Mouse (Mus musculus): ENCODE measurements around the gene Arhgef1. TPM values are rescaled to one million over a fixed set of nuclear protein-coding genes. Genes with fewer than 3 reads are reported as not detected.

Gene Arhgef1
- 16.9 and 33.6 TPM in 2 replicates for total RNA-seq (2014; rRNA removed)
- 33.9 and 39.0 TPM in 2 replicates for polyA plus RNA-seq (2015; fragmentation: Nextera tagmentation; extraction: Ambion mirVana)

DNA sequence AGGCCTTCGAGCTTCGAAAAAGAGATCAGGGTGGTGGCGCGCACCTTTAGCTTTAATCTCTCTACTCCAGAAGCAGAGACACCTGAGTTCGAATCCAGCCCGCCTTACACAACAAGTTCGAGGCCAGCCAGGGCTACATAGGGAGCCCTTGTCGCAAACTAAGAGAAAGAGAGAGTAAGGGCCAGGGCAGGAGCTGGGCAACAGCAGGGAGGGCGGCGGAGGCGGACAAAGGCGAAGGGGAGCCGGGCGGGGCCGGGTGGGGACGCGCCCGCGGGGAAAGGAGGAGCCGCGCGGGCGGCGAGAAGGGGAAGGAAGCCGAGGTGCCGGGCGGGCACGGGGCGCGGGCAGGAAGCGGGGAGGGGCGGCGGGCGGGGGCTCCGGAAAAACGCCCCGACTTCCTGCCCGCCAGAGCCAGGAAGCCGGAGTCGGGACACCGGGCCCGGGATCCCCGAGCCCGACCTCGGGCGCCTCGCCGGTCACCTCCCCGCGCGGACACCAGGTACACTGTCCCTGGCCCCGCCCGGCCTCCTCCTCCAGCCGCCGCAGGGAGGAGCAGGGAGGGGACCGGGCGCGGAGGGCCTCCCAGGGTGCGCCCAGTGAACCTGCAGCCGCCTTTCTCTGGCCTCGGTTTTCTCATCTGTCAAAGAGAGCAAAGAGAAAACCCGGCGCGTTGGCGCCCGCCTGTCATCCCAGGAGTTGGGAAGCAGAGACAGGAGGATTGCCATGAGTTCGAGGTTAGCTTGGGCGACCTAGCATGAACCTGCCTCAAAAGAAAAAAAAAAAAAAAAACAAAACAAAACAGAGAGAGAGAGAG lies at the start of gene Arhgef1:
Arhgef1 (plus strand) TSS at position 283 of the 814 bp plus-strand sequence.
- Histone ChIP-seq H3K27me3 (ENCODE audit: insufficient read depth, low read length) (no peaks in the 10 kb centered on the region), H3K4me1 (ENCODE audit: insufficient read depth, low read length) (peaks cover 6% of the 10 kb centered on the region; the same call in 1 of the 2 replicates), H3K36me3 (ENCODE audit: insufficient read depth, low read length) (no peaks in the 10 kb centered on the region), H3K9ac (replicated peaks; ENCODE audit: low read length) (peak within 1 kb of the TSS; percentile 55), H3K9me3 (ENCODE audit: low read length) (no peaks in the 10 kb centered on the region), H3K4me3 (ENCODE audit: low read length) (peak within 1 kb of the TSS; percentile 62), H3K4me2 (ENCODE audit: low read depth, low read length) (peak within 1 kb of the TSS; percentile 86), H3K27ac (peak within 1 kb of the TSS; percentile 68)
- DNase-seq (ENCODE audit: low spot score), result peak; percentile 41
- ATAC-seq, result no peak
- no peak for TF ChIP-seq CTCF (IDR thresholded peaks at IDR 0.05; ENCODE audit: low read depth)
- 9% methylated on average over 51 of the region's 68 CpGs for WGBS

DNA sequence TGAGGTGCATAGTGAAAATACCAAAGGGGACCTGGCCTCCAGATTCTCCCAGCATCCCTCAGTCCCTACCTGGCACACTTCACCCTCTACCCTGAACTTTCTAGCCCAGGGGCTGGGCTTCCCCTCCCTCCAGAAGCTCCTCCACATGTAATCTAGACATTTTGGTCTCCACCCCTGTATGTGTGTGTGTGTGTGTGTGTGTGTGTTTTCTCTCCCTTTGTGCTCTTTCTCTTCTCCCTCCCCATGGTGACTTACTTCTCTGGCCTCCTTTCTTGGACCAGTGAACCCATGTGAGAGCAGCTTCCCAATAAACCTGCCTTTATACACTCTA lies 49.5 kb upstream of the Arhgef1 start:
- Histone ChIP-seq H3K4me2 (ENCODE audit: low read depth, low read length) (no peak overlapping the region), H3K4me1 (ENCODE audit: insufficient read depth, low read length) (no peaks in the 10 kb centered on the region), H3K27ac (no peak overlapping the region), H3K27me3 (ENCODE audit: insufficient read depth, low read length) (no peaks in the 10 kb centered on the region), H3K36me3 (ENCODE audit: insufficient read depth, low read length) (no peaks in the 10 kb centered on the region), H3K9me3 (ENCODE audit: low read length) (no peaks in the 10 kb centered on the region), H3K9ac (replicated peaks; ENCODE audit: low read length) (no peak overlapping the region), H3K4me3 (ENCODE audit: low read length) (no peak overlapping the region)
- ATAC-seq (no peak), DNase-seq (ENCODE audit: low spot score) (no peak)
- TF ChIP-seq CTCF (IDR thresholded peaks at IDR 0.05; ENCODE audit: low read depth), result no peak

DNA sequence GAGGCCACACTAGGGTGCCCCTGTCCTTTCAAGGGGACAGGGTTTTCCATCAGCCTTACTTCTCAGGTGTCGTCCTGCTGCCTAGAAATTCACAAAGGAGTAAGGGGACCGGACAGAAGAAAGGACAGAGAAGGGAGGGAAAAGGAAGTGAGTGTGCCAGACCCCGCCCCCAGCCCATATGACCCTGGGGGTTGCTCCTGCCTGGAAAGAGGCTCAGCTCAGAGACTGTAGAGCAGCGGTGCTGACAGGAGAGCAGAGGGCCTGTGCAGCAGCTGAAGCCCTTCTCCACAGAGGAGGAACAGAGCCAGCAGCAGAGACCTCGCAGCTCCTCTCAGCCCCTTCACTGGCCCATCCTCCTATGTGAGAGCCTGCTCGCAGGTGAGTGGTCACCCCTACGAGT lies 49.0 kb upstream of the Arhgef1 start:
- H3K4me1 ChIP-seq (ENCODE audit: insufficient read depth, low read length), result no peaks in the 10 kb centered on the region
- 45% methylated on average over 7 of the region's 7 CpGs for WGBS
- H3K4me3 ChIP-seq (ENCODE audit: low read length), result no peak overlapping the region
- H3K9me3 ChIP-seq (ENCODE audit: low read length), result no peaks in the 10 kb centered on the region
- no peaks in the 10 kb centered on the region for H3K36me3 ChIP-seq (ENCODE audit: insufficient read depth, low read length)
- TF ChIP-seq CTCF (IDR thresholded peaks at IDR 0.05; ENCODE audit: low read depth), result no peak
- no peak overlapping the region for H3K27ac ChIP-seq
- DNase-seq (ENCODE audit: low spot score) (no peak), ATAC-seq (no peak)
- H3K9ac ChIP-seq (replicated peaks; ENCODE audit: low read length), result no peak overlapping the region
- H3K27me3 ChIP-seq (ENCODE audit: insufficient read depth, low read length), result no peaks in the 10 kb centered on the region
- no peak overlapping the region for H3K4me2 ChIP-seq (ENCODE audit: low read depth, low read length)

DNA sequence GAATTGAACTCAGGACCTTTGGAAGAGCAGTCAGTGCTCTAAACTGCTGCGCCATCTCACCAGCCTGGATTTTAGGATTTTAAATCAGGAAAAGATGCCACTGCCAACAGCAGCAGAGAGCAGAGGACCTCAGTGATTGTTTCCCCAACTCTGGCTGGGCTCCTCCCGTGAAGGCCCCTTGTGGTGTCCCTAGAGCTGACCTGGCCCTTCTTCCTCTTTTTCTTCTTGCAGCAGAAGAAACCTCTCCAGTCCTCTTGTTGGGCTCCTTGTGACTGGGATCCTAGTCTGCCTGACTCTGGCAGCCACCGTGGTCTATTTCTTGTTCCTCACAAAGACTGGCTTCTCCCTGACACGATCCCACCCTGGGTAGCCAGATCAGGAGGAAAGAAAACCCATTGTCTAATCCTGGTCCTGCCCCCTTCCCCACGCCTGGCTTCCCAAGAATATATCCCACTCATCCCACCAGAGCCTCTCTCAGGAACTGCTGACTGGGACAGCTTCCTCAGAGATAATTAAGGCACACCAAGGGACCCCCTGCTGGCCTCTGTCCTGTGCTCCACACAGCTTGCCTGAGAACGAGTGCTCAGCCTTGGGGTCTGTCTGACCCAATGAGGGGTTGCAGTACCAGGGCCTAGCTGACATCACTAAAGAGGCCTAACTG lies 46.1 kb upstream of the Arhgef1 start:
- H3K36me3 ChIP-seq (ENCODE audit: insufficient read depth, low read length), result no peaks in the 10 kb centered on the region
- no peak for TF ChIP-seq CTCF (IDR thresholded peaks at IDR 0.05; ENCODE audit: low read depth)
- H3K9ac ChIP-seq (replicated peaks; ENCODE audit: low read length), result no peak overlapping the region
- no peak overlapping the region for H3K27ac ChIP-seq
- no peak overlapping the region for H3K4me3 ChIP-seq (ENCODE audit: low read length)
- H3K4me1 ChIP-seq (ENCODE audit: insufficient read depth, low read length), result no peaks in the 10 kb centered on the region
- H3K9me3 ChIP-seq (ENCODE audit: low read length), result no peaks in the 10 kb centered on the region
- ATAC-seq (no peak), DNase-seq (ENCODE audit: low spot score) (no peak)
- no peak overlapping the region for H3K4me2 ChIP-seq (ENCODE audit: low read depth, low read length)
- no peaks in the 10 kb centered on the region for H3K27me3 ChIP-seq (ENCODE audit: insufficient read depth, low read length)
- WGBS, result 36% methylated on average over 6 of the region's 6 CpGs

DNA sequence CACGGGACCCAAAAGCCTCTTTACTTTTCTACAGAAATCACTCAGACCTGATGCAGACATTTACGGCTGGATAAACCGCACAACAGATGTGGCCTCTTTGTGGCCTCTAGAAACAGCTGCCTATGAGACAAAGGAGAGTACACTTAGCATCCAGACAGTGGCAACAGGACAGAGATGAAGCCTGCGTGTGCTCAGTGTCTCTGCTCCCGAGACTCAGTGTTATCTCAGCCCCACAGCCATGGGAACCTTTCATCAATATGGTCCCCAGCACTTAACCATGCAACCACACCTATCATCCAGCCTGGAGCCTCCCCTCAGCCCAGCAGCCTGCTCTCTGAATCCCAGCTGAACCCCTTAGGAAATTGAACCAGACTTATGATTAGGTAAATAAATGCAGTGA lies 43.5 kb upstream of the Arhgef1 start:
- H3K4me2 ChIP-seq (ENCODE audit: low read depth, low read length), result no peak overlapping the region
- H3K27me3 ChIP-seq (ENCODE audit: insufficient read depth, low read length), result no peaks in the 10 kb centered on the region
- H3K9ac ChIP-seq (replicated peaks; ENCODE audit: low read length), result no peak overlapping the region
- WGBS, result 76% methylated on average over 5 of the region's 5 CpGs
- no peak overlapping the region for H3K27ac ChIP-seq
- no peaks in the 10 kb centered on the region for H3K4me1 ChIP-seq (ENCODE audit: insufficient read depth, low read length)
- TF ChIP-seq CTCF (IDR thresholded peaks at IDR 0.05; ENCODE audit: low read depth), result no peak
- ATAC-seq, result no peak
- H3K36me3 ChIP-seq (ENCODE audit: insufficient read depth, low read length), result no peaks in the 10 kb centered on the region
- H3K9me3 ChIP-seq (ENCODE audit: low read length), result no peaks in the 10 kb centered on the region
- no peak overlapping the region for H3K4me3 ChIP-seq (ENCODE audit: low read length)
- no peak for DNase-seq (ENCODE audit: low spot score)

DNA sequence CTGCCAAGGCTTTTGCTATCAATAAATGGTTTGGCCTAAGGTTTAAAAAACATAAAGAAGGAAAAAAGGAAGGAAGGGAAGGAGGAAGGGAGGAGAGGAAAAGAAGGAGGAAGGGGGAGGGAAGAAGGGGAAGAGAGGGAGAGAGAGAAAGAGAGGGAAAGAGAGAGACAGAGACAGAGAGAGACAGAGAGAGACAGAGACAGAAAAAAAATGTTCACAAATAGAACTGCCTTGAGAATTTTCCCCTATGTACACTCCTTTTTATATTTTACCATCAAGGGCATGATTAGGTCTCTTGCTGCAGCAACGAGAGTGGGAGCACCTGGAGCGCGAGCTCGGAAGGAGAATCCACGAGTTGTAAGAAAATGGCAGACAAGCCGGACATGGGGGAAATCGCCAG lies 40.8 kb upstream of the Arhgef1 start, which contains the start of gene Gm9844:
Gm9844 (plus strand) TSS at position 301 of the 400 bp plus-strand sequence.
- Histone ChIP-seq H3K27me3 (ENCODE audit: insufficient read depth, low read length) (no peaks in the 10 kb centered on the region), H3K36me3 (ENCODE audit: insufficient read depth, low read length) (no peaks in the 10 kb centered on the region), H3K4me3 (ENCODE audit: low read length) (no peak within 1 kb of the TSS), H3K4me2 (ENCODE audit: low read depth, low read length) (no peak within 1 kb of the TSS), H3K27ac (no peak within 1 kb of the TSS), H3K9ac (replicated peaks; ENCODE audit: low read length) (no peak within 1 kb of the TSS), H3K4me1 (ENCODE audit: insufficient read depth, low read length) (no peaks in the 10 kb centered on the region), H3K9me3 (ENCODE audit: low read length) (no peaks in the 10 kb centered on the region)
- WGBS, result 85% methylated on average over 7 of the region's 7 CpGs
- TF ChIP-seq CTCF (IDR thresholded peaks at IDR 0.05; ENCODE audit: low read depth), result no peak
- DNase-seq (ENCODE audit: low spot score) (no peak), ATAC-seq (no peak)

DNA sequence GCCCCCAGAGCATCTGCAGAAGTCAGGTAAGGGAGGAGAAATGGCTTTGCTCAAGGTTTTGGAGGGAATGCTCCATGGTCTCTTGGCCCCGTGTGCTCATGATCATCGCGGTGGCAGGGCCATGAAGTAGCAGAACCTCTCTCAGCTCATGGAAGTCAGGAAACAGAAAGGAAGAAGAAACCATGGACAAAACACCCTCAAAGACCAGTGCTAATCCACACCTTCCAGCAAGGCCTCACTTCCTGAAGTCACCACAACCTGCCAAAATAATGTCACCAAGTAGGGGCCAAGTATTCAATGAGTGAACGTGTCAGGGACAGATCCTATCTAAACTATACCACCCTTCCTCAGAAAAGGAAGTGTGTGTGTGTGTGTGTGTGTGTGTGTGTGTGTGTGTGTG lies 39.9 kb upstream of the Arhgef1 start:
- H3K4me3 ChIP-seq (ENCODE audit: low read length), result no peak overlapping the region
- no peak overlapping the region for H3K9ac ChIP-seq (replicated peaks; ENCODE audit: low read length)
- no peak overlapping the region for H3K4me2 ChIP-seq (ENCODE audit: low read depth, low read length)
- H3K27me3 ChIP-seq (ENCODE audit: insufficient read depth, low read length), result no peaks in the 10 kb centered on the region
- H3K36me3 ChIP-seq (ENCODE audit: insufficient read depth, low read length), result no peaks in the 10 kb centered on the region
- ATAC-seq (no peak), DNase-seq (ENCODE audit: low spot score) (no peak)
- WGBS, result 85% methylated on average over 4 of the region's 4 CpGs
- no peak overlapping the region for H3K27ac ChIP-seq
- TF ChIP-seq CTCF (IDR thresholded peaks at IDR 0.05; ENCODE audit: low read depth), result no peak
- no peaks in the 10 kb centered on the region for H3K4me1 ChIP-seq (ENCODE audit: insufficient read depth, low read length)
- H3K9me3 ChIP-seq (ENCODE audit: low read length), result no peaks in the 10 kb centered on the region

All from hindbrain, postnatal 0 days (tissue).